Mouse (Mus musculus): ENCODE measurements at regions not wholly inside any gene's neighbourhood (a gene's known extent, or its start where the extent isn't known, plus 50 kb on each side); places are given as distances from the start of the nearest gene placed in this dataset.

DNA sequence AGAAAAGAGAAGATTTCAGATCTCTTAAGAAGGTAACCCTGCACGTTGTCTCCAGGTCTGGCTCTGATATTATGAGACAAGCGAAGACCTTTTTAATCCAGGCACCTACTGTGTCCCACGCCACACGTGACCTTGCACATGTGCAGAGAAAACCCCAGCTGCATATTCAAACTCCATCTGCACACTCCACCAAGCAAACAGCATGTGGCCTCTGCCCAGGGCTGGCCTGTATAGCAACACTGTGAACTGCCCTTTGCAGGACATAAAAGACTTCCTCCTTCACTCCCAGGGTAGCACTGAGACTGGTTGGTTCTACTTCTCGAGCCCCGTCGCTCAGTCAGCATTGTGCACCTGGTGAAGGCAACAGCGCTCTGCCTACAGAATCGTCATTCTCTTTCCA is 119.0 kb downstream of the Slc38a6 start:
- no peak for TF ChIP-seq CTCF (IDR thresholded peaks at IDR 0.05; ENCODE audit: control insufficient read depth, insufficient read depth, insufficient read length)
- TF ChIP-seq MYOD1 (IDR thresholded peaks at IDR 0.05; ENCODE audit: control insufficient read depth, insufficient read length, low read depth): no peak

Measured in C2C12 (cell line).